8 mouse cellular contexts compared by ENCODE assay signal in the genomic region with DNA sequence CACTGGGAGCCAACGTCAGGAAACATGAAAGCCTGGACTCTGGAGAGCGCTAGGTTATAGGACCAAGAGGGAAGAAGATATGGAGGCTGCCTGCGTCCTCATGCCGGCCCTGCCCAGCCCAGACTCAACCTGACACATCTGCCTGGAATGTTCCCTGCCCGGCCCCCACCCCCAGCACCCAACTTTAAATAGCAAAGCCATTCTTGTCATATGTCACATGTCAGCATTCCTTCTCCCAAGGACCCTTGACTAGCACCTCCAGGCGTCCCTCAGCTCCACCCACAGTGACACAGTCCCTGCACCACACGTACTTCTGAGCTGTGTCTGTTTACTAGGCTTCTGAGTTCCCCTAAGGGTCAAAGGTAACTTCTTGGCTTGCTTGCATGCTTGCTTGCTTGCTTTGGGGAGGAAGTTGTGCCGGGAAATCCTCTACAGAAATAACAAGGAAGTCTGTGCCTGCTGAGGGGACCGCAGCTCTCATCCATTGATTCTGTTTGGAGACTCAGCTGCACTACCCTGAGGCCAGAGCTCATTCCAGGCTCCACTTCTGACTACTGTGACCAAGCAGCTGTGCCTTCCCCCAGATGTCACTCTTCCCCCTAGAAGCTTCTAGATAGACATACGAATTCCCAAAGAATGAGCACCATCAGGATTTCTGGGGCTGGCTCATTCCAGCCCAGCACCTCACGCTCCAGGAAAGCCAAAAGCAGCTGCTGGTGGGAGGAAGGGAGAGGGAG. TPM values are rescaled to one million over a fixed set of nuclear protein-coding genes. Genes with fewer than 3 reads are reported as not detected.
A peak's percentile ranks its signal among the peaks of the same experiment; 100 is the strongest.
DNase-seq lines count a peak whose midpoint lies in the region; ATAC-seq and TF ChIP-seq lines count a peak whose summit lies in the region.

No protein-coding gene starts in this region.

- 62% methylated on average over 11 of the region's 11 CpGs for WGBS in spleen, adult 2 months
- 50% methylated on average over 11 of the region's 11 CpGs for WGBS in forebrain, embryonic 10.5 days
- WGBS in hindbrain, postnatal 0 days, result 49% methylated on average over 11 of the region's 11 CpGs
- 50% methylated on average over 11 of the region's 11 CpGs for WGBS in liver, embryonic 13.5 days (ENCODE audit: insufficient replicate concordance)
- 46% methylated on average over 11 of the region's 11 CpGs for WGBS in neural tube, embryonic 12.5 days

- ATAC-seq in hindbrain, postnatal 0 days, result no peak
- ATAC-seq in liver, embryonic 13.5 days (ENCODE audit: low read depth), result no peak
- no peak for ATAC-seq in neural tube, embryonic 12.5 days (ENCODE audit: low FRiP score, low read depth)

- no peaks in the 10 kb centered on the region for H3K27me3 ChIP-seq in spleen, adult 2 months (ENCODE audit: control insufficient read depth, insufficient read depth, low read length)
- H3K27me3 ChIP-seq in forebrain, embryonic 10.5 days (ENCODE audit: poor library complexity, severe bottlenecking), result no peaks in the 10 kb centered on the region
- H3K27me3 ChIP-seq in hindbrain, postnatal 0 days (ENCODE audit: insufficient read depth, low read length), result no peaks in the 10 kb centered on the region
- H3K27me3 ChIP-seq in liver, embryonic 13.5 days, result no peaks in the 10 kb centered on the region
- no peaks in the 10 kb centered on the region for H3K27me3 ChIP-seq in neural tube, embryonic 12.5 days (replicated peaks)

- H3K9me3 ChIP-seq in forebrain, embryonic 10.5 days, result no peaks in the 10 kb centered on the region
- H3K9me3 ChIP-seq in hindbrain, postnatal 0 days (ENCODE audit: low read length), result no peaks in the 10 kb centered on the region
- no peaks in the 10 kb centered on the region for H3K9me3 ChIP-seq in liver, embryonic 13.5 days (replicated peaks)
- no peaks in the 10 kb centered on the region for H3K9me3 ChIP-seq in neural tube, embryonic 12.5 days

- peaks cover 13% of the 10 kb centered on the region; the same call in 1 of the 2 replicates for H3K4me1 ChIP-seq in spleen, adult 2 months (ENCODE audit: control insufficient read depth, insufficient read depth, insufficient read length)
- H3K4me1 ChIP-seq in forebrain, embryonic 10.5 days, result peaks cover 86% of the 10 kb centered on the region
- peaks cover 37% of the 10 kb centered on the region for H3K4me1 ChIP-seq in hindbrain, postnatal 0 days (ENCODE audit: insufficient read depth, low read length)
- peaks cover 76% of the 10 kb centered on the region for H3K4me1 ChIP-seq in liver, embryonic 13.5 days (replicated peaks)
- peaks cover 54% of the 10 kb centered on the region for H3K4me1 ChIP-seq in neural tube, embryonic 12.5 days

- H3K4me2 ChIP-seq in hindbrain, postnatal 0 days (ENCODE audit: low read depth, low read length), result no peak overlapping the region
- no peak overlapping the region for H3K4me2 ChIP-seq in liver, embryonic 13.5 days
- H3K4me2 ChIP-seq in neural tube, embryonic 12.5 days (replicated peaks), result no peak overlapping the region; the same call in 1 of the 2 replicates

- H3K36me3 ChIP-seq in spleen, adult 2 months (ENCODE audit: control insufficient read depth, insufficient read depth, low read length), result no peaks in the 10 kb centered on the region
- no peaks in the 10 kb centered on the region for H3K36me3 ChIP-seq in forebrain, embryonic 10.5 days (replicated peaks)
- H3K36me3 ChIP-seq in hindbrain, postnatal 0 days (ENCODE audit: insufficient read depth, low read length), result no peaks in the 10 kb centered on the region
- no peaks in the 10 kb centered on the region for H3K36me3 ChIP-seq in liver, embryonic 13.5 days
- H3K36me3 ChIP-seq in neural tube, embryonic 12.5 days, result no peaks in the 10 kb centered on the region

- no peak for TF ChIP-seq POLR2A in spleen, adult 2 months (IDR thresholded peaks at IDR 0.05; ENCODE audit: low read depth, low read length)

- no peak for TF ChIP-seq CTCF in spleen, adult 2 months (IDR thresholded peaks at IDR 0.05; ENCODE audit: extremely low read depth, insufficient read depth, insufficient read length, insufficient replicate concordance)
- no peak for TF ChIP-seq CTCF in hindbrain, postnatal 0 days (IDR thresholded peaks at IDR 0.05; ENCODE audit: low read depth)

- DNase-seq in spleen, adult 2 months (ENCODE audit: low read depth in 1 of 2, low spot score in 2 of 2), result no peak
- no peak for DNase-seq in spleen, postnatal 4 days (ENCODE audit: low spot score in 2 of 2)
- DNase-seq in forebrain, embryonic 10.5 days (ENCODE audit: extremely low spot score, low spot score), result no peak
- DNase-seq in hindbrain, postnatal 0 days (ENCODE audit: low spot score), result no peak
- DNase-seq in liver, embryonic 13.5 days, result no peak
- DNase-seq in cerebellum, adult 9-11 months, result no peak
- DNase-seq in thymus, postnatal 25 days, result no peak

- peak overlapping the region; percentile 35; the same call in 1 of the 2 replicates for H3K27ac ChIP-seq in spleen, adult 2 months (ENCODE audit: insufficient read depth, low read length)
- H3K27ac ChIP-seq in forebrain, embryonic 10.5 days, result peak overlapping the region; percentile 86
- H3K27ac ChIP-seq in hindbrain, postnatal 0 days, result peak overlapping the region; percentile 91
- H3K27ac ChIP-seq in liver, embryonic 13.5 days, result peak overlapping the region; percentile 54
- peak overlapping the region; percentile 57; the same call in 1 of the 2 replicates for H3K27ac ChIP-seq in neural tube, embryonic 12.5 days

- no peak overlapping the region; the same call in 1 of the 2 replicates for H3K9ac ChIP-seq in hindbrain, postnatal 0 days (replicated peaks; ENCODE audit: low read length)
- no peak overlapping the region for H3K9ac ChIP-seq in liver, embryonic 13.5 days
- no peak overlapping the region for H3K9ac ChIP-seq in neural tube, embryonic 12.5 days

- H3K4me3 ChIP-seq in spleen, adult 2 months (ENCODE audit: extremely low read depth, insufficient read depth, insufficient read length), result no peak overlapping the region
- no peak overlapping the region for H3K4me3 ChIP-seq in forebrain, embryonic 10.5 days
- H3K4me3 ChIP-seq in hindbrain, postnatal 0 days (ENCODE audit: low read length), result no peak overlapping the region
- H3K4me3 ChIP-seq in liver, embryonic 13.5 days (replicated peaks), result no peak overlapping the region
- H3K4me3 ChIP-seq in neural tube, embryonic 12.5 days, result no peak overlapping the region

RNA-seq across cellular contexts. Expression of a gene that starts 39.1 kb away (rescaled TPM):
- polyA plus RNA-seq in spleen, adult 2 months (2012; rRNA removed), result 65.4 and 68.0 TPM in 2 replicates
- 63.4 and 64.6 TPM in 2 replicates for polyA plus RNA-seq in forebrain, embryonic 10.5 days (2016; fragmentation: Nextera tagmentation; extraction: Ambion mirVana)
- 84.1 and 96.6 TPM in 2 replicates for total RNA-seq in hindbrain, postnatal 0 days (2014; rRNA removed)
- polyA plus RNA-seq in hindbrain, postnatal 0 days (2015; fragmentation: Nextera tagmentation; extraction: Ambion mirVana), result 73.3 and 76.2 TPM in 2 replicates
- polyA plus RNA-seq in liver, embryonic 13.5 days (2015; fragmentation: Nextera tagmentation; extraction: Ambion mirVana), result 25.2 and 27.5 TPM in 2 replicates
- 66.1 and 70.4 TPM in 2 replicates for polyA plus RNA-seq in neural tube, embryonic 12.5 days (2016; fragmentation: Nextera tagmentation; extraction: Ambion mirVana)

Comparison
In these comparisons a context has a peak if more than half of its experiments do, and no peak if none do; other contexts are left out.
1. H3K27ac ChIP-seq: peak in every context shown above with its lines; median percentile 91 in hindbrain, postnatal 0 days; 86 in forebrain, embryonic 10.5 days; 57 in neural tube, embryonic 12.5 days; 54 in liver, embryonic 13.5 days; 35 in spleen, adult 2 months.